Mouse (Mus musculus) bone marrow, adult 2 months (tissue): ENCODE data around the gene Zfp652.

ENCODE experiments used
- CTCF ChIP-seq: fragments of 200-500 bp; IDR thresholded peaks from 2 replicates; pipeline ENCODE4 v1.5.1; 2011; ENCODE audit warnings: low read length, control low read depth; ENCODE audit not compliant: control insufficient read depth, insufficient read depth
- POLR2A ChIP-seq: fragments of 200-500 bp; IDR thresholded peaks from 2 replicates; pipeline ENCODE4 v1.6.1; 2011; ENCODE audit warnings: low read depth, mild to moderate bottlenecking, control low read depth, low read length, borderline replicate concordance; ENCODE audit not compliant: control insufficient read depth

DNA sequence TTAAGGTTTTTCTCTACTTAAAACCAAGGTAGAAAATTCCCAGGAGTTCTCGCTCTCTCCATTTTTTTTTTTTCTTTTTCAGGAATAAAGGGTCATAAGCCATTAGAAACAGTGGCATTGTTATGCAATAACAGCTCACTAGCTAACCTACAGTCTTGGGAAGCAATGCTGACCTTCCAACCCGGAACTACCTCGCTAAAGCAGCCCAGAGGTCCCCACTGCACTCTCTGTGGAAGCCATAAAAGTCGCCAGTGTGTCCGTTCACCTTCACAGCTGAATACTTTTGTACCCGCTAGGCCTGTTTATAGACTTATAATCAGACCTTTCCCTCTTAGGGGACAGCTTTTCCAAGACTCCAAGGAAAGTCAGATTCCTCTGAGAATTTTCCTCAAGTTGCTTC, 55.8 kb downstream of the Zfp652 start:
- TF ChIP-seq CTCF (no peak), POLR2A (no peak)
